Mouse (Mus musculus) liver, adult 2 months (tissue): ENCODE measurements around the gene Prx.

Source experiments
- CTCF ChIP-seq: fragments of 200-500 bp; IDR thresholded peaks from 2 replicates; pipeline ENCODE4 v1.5.1; 2011; ENCODE audit warnings: low read depth, low read length, control low read depth
- POLR2A ChIP-seq: fragments of 200-500 bp; IDR thresholded peaks from 2 replicates; pipeline ENCODE4 v1.6.1; 2011; ENCODE audit warnings: low read length, control low read depth; ENCODE audit not compliant: insufficient read depth; ENCODE audit errors: extremely low read depth

DNA sequence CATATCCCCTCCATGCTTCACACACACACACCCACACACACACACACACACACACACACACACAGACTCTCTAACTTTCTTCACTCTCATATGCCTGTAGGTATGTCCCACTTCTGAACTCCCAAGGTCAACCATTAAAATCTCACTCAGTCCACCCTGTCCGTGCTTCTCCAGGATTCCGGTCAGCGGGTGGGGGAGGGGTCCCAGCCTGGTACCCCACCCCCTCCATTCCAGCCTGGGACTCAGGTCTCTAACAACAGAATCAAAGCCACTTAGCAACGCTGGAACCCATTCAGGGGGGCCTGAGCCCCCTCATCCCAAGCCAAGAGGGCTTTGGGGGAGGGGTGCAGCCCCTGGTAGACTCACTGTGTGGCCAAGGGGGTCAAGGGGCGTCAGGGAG, 23.8 kb downstream of the Prx start, which contains the start of gene Hipk4:
- TF ChIP-seq POLR2A (no peak), CTCF (no peak)
